Mouse (Mus musculus) liver, postnatal 0 days (tissue): ENCODE measurements at regions not wholly inside any gene's neighbourhood (a gene's known extent, or its start where the extent isn't known, plus 50 kb on each side); places are given as distances from the start of the nearest gene placed in this dataset.

Source experiments
- CTCF ChIP-seq: sonication (generic); IDR thresholded peaks from 2 replicates; pipeline ENCODE4 v1.5.1; 2016; ENCODE audit warnings: antibody characterized with exemption, low read depth
- EP300 ChIP-seq: IDR thresholded peaks from 2 replicates; pipeline ENCODE4 v1.6.1; 2016; ENCODE audit warnings: antibody characterized with exemption, low read depth, mild to moderate bottlenecking

GRCm38 (mm10) chr15:65535606-65536005, 520.9 kb upstream of the Gm21961 start:
- TF ChIP-seq CTCF (no peak), EP300 (no peak)
